ENCODE assay signal across 9 mouse cellular contexts in the genomic region with DNA sequence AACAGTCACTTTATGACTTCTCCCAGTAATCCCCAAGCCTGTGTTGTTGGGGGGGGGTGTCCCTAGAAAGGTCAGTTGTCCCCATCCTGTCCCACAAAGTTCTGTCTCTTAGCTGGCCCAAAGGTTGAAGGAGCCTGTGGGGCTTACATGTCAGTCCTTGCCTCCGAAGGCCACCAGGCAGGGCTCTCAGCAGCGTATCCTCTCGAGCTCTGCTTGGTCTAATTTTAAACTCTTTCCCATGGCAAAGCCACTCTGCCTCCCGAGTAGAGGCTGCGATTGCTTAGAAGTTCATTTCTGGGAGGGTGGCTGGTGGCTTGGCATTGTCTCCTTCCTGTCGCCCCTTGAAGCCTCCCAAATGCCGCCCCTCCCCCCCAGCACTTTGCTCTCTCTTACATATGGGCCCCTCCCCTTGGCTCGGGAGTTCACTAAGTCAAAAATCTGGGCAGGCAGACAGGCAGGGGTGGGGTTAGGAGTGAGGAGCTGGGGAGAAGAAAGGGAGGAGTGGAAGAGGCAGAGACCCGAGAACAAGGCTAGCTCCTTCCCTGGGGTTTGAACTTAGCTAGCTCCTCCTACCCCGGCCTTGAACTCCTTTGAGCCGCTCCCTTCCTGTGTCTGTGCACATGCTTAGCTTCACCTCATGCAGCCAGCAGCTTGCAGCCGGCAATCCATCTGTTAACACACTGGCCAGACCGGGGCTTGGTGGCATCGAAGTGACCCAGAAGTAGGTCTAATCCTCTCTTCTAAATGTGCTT.
DNase-seq lines count a peak whose midpoint lies in the region; ATAC-seq and TF ChIP-seq lines count a peak whose summit lies in the region.
"Had no signal": no experiment of that assay in that cellular context is flagged by ENCODE, and none has a peak within 500 bp of the region (broad histone marks: within the 10 kb centered on the region; RNA-seq: fewer than 3 reads in every experiment).

No protein-coding gene starts in this region.

- 16% methylated on average over 14 of the region's 14 CpGs for WGBS in hindbrain, postnatal 0 days
- 16% methylated on average over 14 of the region's 14 CpGs for WGBS in liver, embryonic 13.5 days (ENCODE audit: insufficient replicate concordance)
- WGBS in neural tube, embryonic 14.5 days: 10% methylated on average over 14 of the region's 14 CpGs

- intact Hi-C loops in gastrocnemius, postnatal 14 days (cut with DNase I; ENCODE audit: low total_unique reads): no loop called here

- no peak overlapping the region for H3K9ac ChIP-seq in hindbrain, postnatal 0 days (replicated peaks; ENCODE audit: low read length)
- no peak overlapping the region for H3K9ac ChIP-seq in liver, embryonic 13.5 days
- H3K9ac ChIP-seq in neural tube, embryonic 14.5 days (replicated peaks; ENCODE audit: low read depth, low read length): no peak overlapping the region

- H3K4me1 ChIP-seq in E14TG2a.4 (replicated peaks; ENCODE audit: low read depth, low read length): peaks cover 40% of the 10 kb centered on the region
- H3K4me1 ChIP-seq in hindbrain, postnatal 0 days (ENCODE audit: insufficient read depth, low read length): peaks cover 44% of the 10 kb centered on the region
- peaks cover 9% of the 10 kb centered on the region; the same call in 1 of the 2 replicates for H3K4me1 ChIP-seq in liver, embryonic 13.5 days (replicated peaks)
- H3K4me1 ChIP-seq in neural tube, embryonic 14.5 days (ENCODE audit: control insufficient read depth, insufficient read depth, low read length): peaks cover 28% of the 10 kb centered on the region

- H3K4me3 ChIP-seq in E14TG2a.4 (replicated peaks; ENCODE audit: low read length): peak overlapping the region; percentile 35
- H3K4me3 ChIP-seq in hindbrain, postnatal 0 days (ENCODE audit: low read length): no peak overlapping the region
- no peak overlapping the region for H3K4me3 ChIP-seq in liver, embryonic 13.5 days (replicated peaks)
- no peak overlapping the region for H3K4me3 ChIP-seq in neural tube, embryonic 14.5 days (ENCODE audit: low read depth, low read length)

- no peaks in the 10 kb centered on the region for H3K36me3 ChIP-seq in E14TG2a.4 (ENCODE audit: insufficient read depth, low read length)
- no peaks in the 10 kb centered on the region for H3K36me3 ChIP-seq in hindbrain, postnatal 0 days (ENCODE audit: insufficient read depth, low read length)
- H3K36me3 ChIP-seq in liver, embryonic 13.5 days: no peaks in the 10 kb centered on the region
- H3K36me3 ChIP-seq in neural tube, embryonic 14.5 days (ENCODE audit: control insufficient read depth, insufficient read depth, low read length): no peaks in the 10 kb centered on the region

- no peaks in the 10 kb centered on the region for H3K9me3 ChIP-seq in E14TG2a.4 (ENCODE audit: low read length)
- H3K9me3 ChIP-seq in hindbrain, postnatal 0 days (ENCODE audit: low read length): no peaks in the 10 kb centered on the region
- no peaks in the 10 kb centered on the region for H3K9me3 ChIP-seq in liver, embryonic 13.5 days (replicated peaks)
- no peaks in the 10 kb centered on the region for H3K9me3 ChIP-seq in neural tube, embryonic 14.5 days (ENCODE audit: control insufficient read depth, low read length)

- DNase-seq in cerebellum, adult 9-10 months: peak; percentile 32
- peak; percentile 81 for DNase-seq in gastrocnemius, postnatal 14 days
- DNase-seq in hindbrain, postnatal 0 days (ENCODE audit: low spot score): peak; percentile 70
- no peak for DNase-seq in liver, embryonic 13.5 days
- DNase-seq in urinary bladder, postnatal 36 days (ENCODE audit: low spot score in 2 of 2): peak; percentile 37 to 71
- DNase-seq in right cerebral cortex, postnatal 14 days: no peak

- H3K4me2 ChIP-seq in hindbrain, postnatal 0 days (ENCODE audit: low read depth, low read length): peak overlapping the region; percentile 17; the same call in 1 of the 2 replicates
- H3K4me2 ChIP-seq in liver, embryonic 13.5 days: no peak overlapping the region
- H3K4me2 ChIP-seq in neural tube, embryonic 14.5 days (ENCODE audit: low read depth, low read length): no peak overlapping the region

- peak overlapping the region; percentile 51; the same call in 1 of the 2 replicates for H3K27ac ChIP-seq in hindbrain, postnatal 0 days
- no peak overlapping the region for H3K27ac ChIP-seq in liver, embryonic 13.5 days
- H3K27ac ChIP-seq in neural tube, embryonic 14.5 days (ENCODE audit: low read depth, low read length): no peak overlapping the region

- peaks cover 50% of the 10 kb centered on the region for H3K27me3 ChIP-seq in E14TG2a.4 (ENCODE audit: insufficient read depth, low read length)
- no peaks in the 10 kb centered on the region for H3K27me3 ChIP-seq in hindbrain, postnatal 0 days (ENCODE audit: insufficient read depth, low read length)
- H3K27me3 ChIP-seq in liver, embryonic 13.5 days: no peaks in the 10 kb centered on the region
- H3K27me3 ChIP-seq in neural tube, embryonic 14.5 days (ENCODE audit: control insufficient read depth, insufficient read depth, low read length): no peaks in the 10 kb centered on the region
- H3K27me3 ChIP-seq: Patski had no signal

- no peak for TF ChIP-seq CTCF in E14TG2a.4 (conservative IDR thresholded peaks at IDR 0.05; ENCODE audit: low read length)
- no peak for TF ChIP-seq CTCF in hindbrain, postnatal 0 days (IDR thresholded peaks at IDR 0.05; ENCODE audit: low read depth)

- ATAC-seq in hindbrain, postnatal 0 days: peak; percentile 72
- 0 out of 2 replicates have a peak, but pooled peaks have one; percentile 29 for ATAC-seq in liver, embryonic 13.5 days (ENCODE audit: low read depth)
- ATAC-seq in neural tube, embryonic 14.5 days (ENCODE audit: low read depth): peak; percentile 8; the same call in 1 of the 2 replicates
- ATAC-seq: Patski had no signal

Comparison
In these comparisons a context has a peak if more than half of its experiments do, and no peak if none do; other contexts are left out.
1. DNase-seq: peak in cerebellum, adult 9-10 months (single experiment), gastrocnemius, postnatal 14 days (single experiment), hindbrain, postnatal 0 days (single experiment) and urinary bladder, postnatal 36 days (2 of 2); none in liver, embryonic 13.5 days (single experiment) and right cerebral cortex, postnatal 14 days (single experiment).
2. ATAC-seq: peak in every context shown above with its lines; median percentile 72 in hindbrain, postnatal 0 days; 29 in liver, embryonic 13.5 days; 8 in neural tube, embryonic 14.5 days.